Mouse (Mus musculus) stomach, embryonic 14.5 days (tissue): ENCODE data around the gene Inhba. TPM values are rescaled to one million over a fixed set of nuclear protein-coding genes. Genes with fewer than 3 reads are reported as not detected.

Experiments
- ATAC-seq: fragments of 200-750 bp; cut with Nextera tagmentation; 2 replicates; pipeline ENCODE4 v1.8.0; 2017; ENCODE audit warnings: low read depth, moderate TSS enrichment; ENCODE audit not compliant: insufficient number of reproducible peaks, insufficient read depth, low FRiP score
- H3K27ac ChIP-seq: fragments of 300-500 bp; sonication (generic); 2 replicates; pipeline ENCODE4 v1.5.1; 2014; ENCODE audit warnings: mild to moderate bottlenecking, low read length, moderate library complexity, mixed read lengths
- H3K27me3 ChIP-seq: fragments of 300-500 bp; sonication (generic); 2 replicates; pipeline ENCODE4 v1.6.1; 2014; ENCODE audit warnings: low read length, control low read depth, mixed read lengths; ENCODE audit not compliant: control insufficient read depth, insufficient read depth
- H3K36me3 ChIP-seq: fragments of 300-500 bp; sonication (generic); 2 replicates; pipeline ENCODE4 v1.6.1; 2014; ENCODE audit warnings: mild to moderate bottlenecking, control low read depth, low read length, moderate library complexity, mixed read lengths; ENCODE audit not compliant: control insufficient read depth, insufficient read depth
- H3K4me1 ChIP-seq: fragments of 300-500 bp; sonication (generic); 2 replicates; pipeline ENCODE4 v1.6.1; 2014; ENCODE audit warnings: low read length, control low read depth, mixed read lengths; ENCODE audit not compliant: control insufficient read depth, insufficient read depth
- H3K4me2 ChIP-seq: fragments of 300-500 bp; sonication (generic); replicated peaks from 2 replicates; pipeline ENCODE4 v1.6.1; 2014; ENCODE audit warnings: low read depth, low read length, control low read depth
- H3K4me3 ChIP-seq: fragments of 300-500 bp; sonication (generic); 2 replicates; pipeline ENCODE4 v1.5.1; 2014; ENCODE audit warnings: low read depth, low read length, control low read depth
- H3K9ac ChIP-seq: fragments of 300-500 bp; sonication (generic); replicated peaks from 2 replicates; pipeline ENCODE4 v1.6.1; 2014; ENCODE audit warnings: low read depth, mild to moderate bottlenecking, control low read depth, low read length, moderate library complexity, mixed read lengths
- H3K9me3 ChIP-seq: fragments of 300-500 bp; sonication (generic); 2 replicates; pipeline ENCODE4 v1.6.1; 2016; ENCODE audit warnings: low read depth, low read length, control low read depth; ENCODE audit not compliant: control insufficient read depth
- WGBS: fragments of 180-500 bp; shearing (Covaris S2); extraction: QIAGEN DNeasy Blood & Tissue Kit; methylation state at CpG from one replicate; pipeline ENCODE4 v1.1.7; 2014; 5-methylcytosine and 5-hydroxymethylcytosine counted together
- polyA plus RNA-seq: library from polyadenylated mRNA; unstranded; fragments of >200 nt; fragmentation: Nextera tagmentation; extraction: Ambion mirVana; gene quantifications from 2 replicates; pipeline ENCODE4 v1.2.1, GENCODE M21; 2014

The Inhba gene
- polyA plus RNA-seq, 1 experiment from 2014 or later, result 4.3 TPM

GRCm38 (mm10) chr13:16017777-16018176 is 6.1 kb downstream of the Inhba start:
- no peak for ATAC-seq
- Histone ChIP-seq H3K4me2 (peak overlapping the region; percentile 79), H3K4me3 (peak overlapping the region; percentile 27), H3K9me3 (no peaks in the 10 kb centered on the region), H3K9ac (no peak overlapping the region), H3K36me3 (no peaks in the 10 kb centered on the region), H3K4me1 (peaks cover 3% of the 10 kb centered on the region; the same call in 1 of the 2 replicates), H3K27ac (no peak overlapping the region), H3K27me3 (0 out of 2 replicates have a peak, but pooled peaks cover 3% of the 10 kb centered on the region)
- 4% methylated on average over 9 of the region's 9 CpGs for WGBS

- WGBS, result 68% methylated on average over 3 of the region's 3 CpGs
- H3K9me3 ChIP-seq, result no peaks in the 10 kb centered on the region
- H3K27me3 ChIP-seq, result 0 out of 2 replicates have a peak, but pooled peaks cover 3% of the 10 kb centered on the region
- no peak overlapping the region for H3K4me3 ChIP-seq
- H3K36me3 ChIP-seq, result no peaks in the 10 kb centered on the region
- no peak overlapping the region for H3K4me2 ChIP-seq
- ATAC-seq, result no peak
- peaks cover 3% of the 10 kb centered on the region; the same call in 1 of the 2 replicates for H3K4me1 ChIP-seq
- H3K9ac ChIP-seq, result no peak overlapping the region
- no peak overlapping the region for H3K27ac ChIP-seq
Measured at GRCm38 (mm10) chr13:16018807-16019510, 7.3 kb downstream of the Inhba start.

GRCm38 (mm10) chr13:16020659-16021058 is 9.0 kb downstream of the Inhba start:
- Histone ChIP-seq H3K4me1 (peaks cover 3% of the 10 kb centered on the region; the same call in 1 of the 2 replicates), H3K4me2 (no peak overlapping the region), H3K9ac (no peak overlapping the region), H3K4me3 (no peak overlapping the region), H3K27me3 (0 out of 2 replicates have a peak, but pooled peaks cover 3% of the 10 kb centered on the region), H3K36me3 (no peaks in the 10 kb centered on the region), H3K27ac (no peak overlapping the region), H3K9me3 (no peaks in the 10 kb centered on the region)
- ATAC-seq, result no peak
- 9% methylated on average over 1 of the region's 1 CpGs for WGBS

- Histone ChIP-seq H3K9ac (no peak overlapping the region), H3K4me2 (no peak overlapping the region), H3K9me3 (no peaks in the 10 kb centered on the region), H3K4me3 (no peak overlapping the region), H3K27me3 (0 out of 2 replicates have a peak, but pooled peaks cover 3% of the 10 kb centered on the region), H3K4me1 (peaks cover 3% of the 10 kb centered on the region; the same call in 1 of the 2 replicates), H3K27ac (no peak overlapping the region), H3K36me3 (no peaks in the 10 kb centered on the region)
- no peak for ATAC-seq
- WGBS, result 40% methylated on average over 6 of the region's 6 CpGs
Measured at GRCm38 (mm10) chr13:16021181-16021580, 9.5 kb downstream of the Inhba start.

- H3K9ac ChIP-seq, result no peak overlapping the region
- H3K27me3 ChIP-seq, result 0 out of 2 replicates have a peak, but pooled peaks cover 3% of the 10 kb centered on the region
- no peak overlapping the region for H3K4me2 ChIP-seq
- H3K27ac ChIP-seq, result no peak overlapping the region
- no peak for ATAC-seq
- H3K4me3 ChIP-seq, result no peak overlapping the region
- WGBS, result 80% methylated on average over 7 of the region's 7 CpGs
- no peaks in the 10 kb centered on the region for H3K36me3 ChIP-seq
- no peaks in the 10 kb centered on the region for H3K9me3 ChIP-seq
- peaks cover 3% of the 10 kb centered on the region; the same call in 1 of the 2 replicates for H3K4me1 ChIP-seq
Measured at GRCm38 (mm10) chr13:16021849-16022248, 10.2 kb downstream of the Inhba start.

- ATAC-seq, result no peak
- Histone ChIP-seq H3K9me3 (no peaks in the 10 kb centered on the region), H3K27me3 (0 out of 2 replicates have a peak, but pooled peaks cover 3% of the 10 kb centered on the region), H3K4me1 (peaks cover 3% of the 10 kb centered on the region; the same call in 1 of the 2 replicates), H3K36me3 (no peaks in the 10 kb centered on the region), H3K9ac (no peak overlapping the region), H3K4me2 (no peak overlapping the region), H3K27ac (no peak overlapping the region), H3K4me3 (no peak overlapping the region)
- WGBS, result 95% methylated on average over 8 of the region's 8 CpGs
Measured at GRCm38 (mm10) chr13:16022536-16022935, 10.9 kb downstream of the Inhba start.

- Histone ChIP-seq H3K27me3 (0 out of 2 replicates have a peak, but pooled peaks cover 2% of the 10 kb centered on the region), H3K9ac (no peak overlapping the region), H3K27ac (no peak overlapping the region), H3K4me3 (no peak overlapping the region), H3K4me1 (no peaks in the 10 kb centered on the region), H3K4me2 (no peak overlapping the region), H3K36me3 (no peaks in the 10 kb centered on the region), H3K9me3 (no peaks in the 10 kb centered on the region)
- ATAC-seq, result 0 out of 2 replicates have a peak, but pooled peaks have one; percentile 23
- 41% methylated on average over 13 of the region's 13 CpGs for WGBS
Measured at GRCm38 (mm10) chr13:16023070-16024039, 11.7 kb downstream of the Inhba start.

GRCm38 (mm10) chr13:16030557-16031057 is 19.0 kb downstream of the Inhba start:
- no peak overlapping the region for H3K4me3 ChIP-seq
- 67% methylated on average over 5 of the region's 5 CpGs for WGBS

More at GRCm38 (mm10) chr13:16030557-16031057, 19.0 kb downstream of the Inhba start:
- H3K4me1 ChIP-seq, result no peaks in the 10 kb centered on the region
- H3K9ac ChIP-seq, result no peak overlapping the region
- no peaks in the 10 kb centered on the region for H3K27me3 ChIP-seq
- no peaks in the 10 kb centered on the region for H3K36me3 ChIP-seq
- H3K4me2 ChIP-seq, result no peak overlapping the region
- ATAC-seq, result no peak
- H3K27ac ChIP-seq, result no peak overlapping the region
- H3K9me3 ChIP-seq, result no peaks in the 10 kb centered on the region
